Comparison of ENCODE assay signal across 9 mouse cellular contexts in genomic region chr19:46587823-46588508, GRCm38 (mm10). TPM values are rescaled to one million over a fixed set of nuclear protein-coding genes. Genes with fewer than 3 reads are reported as not detected.
DNase-seq lines count a peak whose midpoint lies in the region; ATAC-seq and TF ChIP-seq lines count a peak whose summit lies in the region.
"Had no signal": no experiment of that assay in that cellular context is flagged by ENCODE, and none has a peak within 500 bp of the region (broad histone marks: within the 10 kb centered on the region; RNA-seq: fewer than 3 reads in every experiment).

No protein-coding gene starts in this region.

- no peaks in the 10 kb centered on the region for H3K9me3 ChIP-seq in ES-Bruce4 (replicated peaks; ENCODE audit: control insufficient read depth, insufficient read depth, low read length, poor library complexity, severe bottlenecking)
- no peaks in the 10 kb centered on the region for H3K9me3 ChIP-seq in forebrain, embryonic 14.5 days (replicated peaks; ENCODE audit: control insufficient read depth, low read length)
- no peaks in the 10 kb centered on the region for H3K9me3 ChIP-seq in lung, postnatal 0 days (ENCODE audit: low read length)
- H3K9me3 ChIP-seq: heart, embryonic 13.5 days had no signal

- no peak overlapping the region for H3K4me2 ChIP-seq in forebrain, embryonic 14.5 days (ENCODE audit: low read length)
- H3K4me2 ChIP-seq in lung, postnatal 0 days (replicated peaks; ENCODE audit: low read depth, low read length): no peak overlapping the region
- H3K4me2 ChIP-seq: heart, embryonic 13.5 days had no signal

- ATAC-seq in forebrain, embryonic 14.5 days: peak; percentile 52; the same call in 1 of the 2 replicates
- peak; percentile 81 for ATAC-seq in lung, postnatal 0 days

- no peak for TF ChIP-seq POLR2A in ES-Bruce4 (IDR thresholded peaks at IDR 0.05; ENCODE audit: insufficient read depth, low read length)

- TF ChIP-seq CTCF in ES-Bruce4 (IDR thresholded peaks at IDR 0.05; ENCODE audit: low read depth, low read length): peak; percentile 97
- TF ChIP-seq CTCF in lung, postnatal 0 days (IDR thresholded peaks at IDR 0.05): peak; percentile 98

- peak; percentile 77 for DNase-seq in c-Kit-positive CD71-positive TER-119-positive erythroid progenitor cells, embryonic 14.5 days (ENCODE audit: low spot score)
- peak; percentile 91 for DNase-seq in forebrain, embryonic 14.5 days (ENCODE audit: low spot score)
- peak; percentile 94 for DNase-seq in heart, postnatal 4 days
- peak; percentile 79 for DNase-seq in layer of hippocampus, adult 9-11 months
- peak; percentile 87 for DNase-seq in lung, postnatal 0 days (ENCODE audit: low spot score)
- DNase-seq in ovary, postnatal 14 days (ENCODE audit: low spot score): peak; percentile 89
- DNase-seq in thymus, postnatal 0 days (ENCODE audit: low spot score): peak; percentile 77

- H3K27me3 ChIP-seq in ES-Bruce4 (ENCODE audit: control insufficient read depth, insufficient read depth, low read length, poor library complexity, severe bottlenecking): no peaks in the 10 kb centered on the region
- no peaks in the 10 kb centered on the region for H3K27me3 ChIP-seq in forebrain, embryonic 14.5 days (replicated peaks; ENCODE audit: control insufficient read depth, insufficient read depth, low read length)
- no peaks in the 10 kb centered on the region for H3K27me3 ChIP-seq in lung, postnatal 0 days (replicated peaks; ENCODE audit: insufficient read depth, low read length)
- H3K27me3 ChIP-seq: heart, embryonic 13.5 days had no signal

- no peaks in the 10 kb centered on the region for H3K36me3 ChIP-seq in ES-Bruce4 (ENCODE audit: control insufficient read depth, insufficient read depth, low read length, poor library complexity, severe bottlenecking)
- H3K36me3 ChIP-seq in forebrain, embryonic 14.5 days (ENCODE audit: control insufficient read depth, insufficient read depth, low read length): peaks cover 25% of the 10 kb centered on the region
- H3K36me3 ChIP-seq in lung, postnatal 0 days (ENCODE audit: insufficient read depth, low read length): no peaks in the 10 kb centered on the region

- H3K4me3 ChIP-seq in ES-Bruce4 (ENCODE audit: low read depth, low read length): no peak overlapping the region
- no peak overlapping the region for H3K4me3 ChIP-seq in forebrain, embryonic 14.5 days (ENCODE audit: low read depth, low read length)
- no peak overlapping the region for H3K4me3 ChIP-seq in lung, postnatal 0 days (ENCODE audit: low read depth, low read length)
- H3K4me3 ChIP-seq: heart, embryonic 13.5 days had no signal

- no peak for TF ChIP-seq EP300 in ES-Bruce4 (IDR thresholded peaks at IDR 0.05; ENCODE audit: insufficient read depth, low read depth, low read length)
- no peak for TF ChIP-seq EP300 in lung, postnatal 0 days (IDR thresholded peaks at IDR 0.05)

- no peak overlapping the region for H3K9ac ChIP-seq in ES-Bruce4 (ENCODE audit: low read depth, poor library complexity, severe bottlenecking)
- no peak overlapping the region for H3K9ac ChIP-seq in forebrain, embryonic 14.5 days (ENCODE audit: low read length)
- H3K9ac ChIP-seq in lung, postnatal 0 days (replicated peaks; ENCODE audit: low read depth): no peak overlapping the region
- H3K9ac ChIP-seq: heart, embryonic 13.5 days had no signal

- WGBS in forebrain, embryonic 14.5 days: 63% methylated on average over 13 of the region's 13 CpGs
- WGBS in lung, postnatal 0 days: 54% methylated on average over 13 of the region's 13 CpGs

- H3K27ac ChIP-seq in ES-Bruce4 (ENCODE audit: insufficient read depth, low read length): no peak overlapping the region
- 0 out of 2 replicates have a peak overlapping the region, but pooled peaks have one; percentile 6 for H3K27ac ChIP-seq in forebrain, embryonic 14.5 days (ENCODE audit: low read depth, low read length)
- no peak overlapping the region for H3K27ac ChIP-seq in lung, postnatal 0 days (ENCODE audit: low read length)
- H3K27ac ChIP-seq: heart, embryonic 13.5 days had no signal

- peaks cover 2% of the 10 kb centered on the region for H3K4me1 ChIP-seq in ES-Bruce4 (ENCODE audit: control insufficient read depth, insufficient read depth, low read length)
- no peaks in the 10 kb centered on the region for H3K4me1 ChIP-seq in forebrain, embryonic 14.5 days (ENCODE audit: control insufficient read depth, insufficient read depth, low read length)
- H3K4me1 ChIP-seq in lung, postnatal 0 days (ENCODE audit: insufficient read depth, low read depth, low read length): no peaks in the 10 kb centered on the region
- H3K4me1 ChIP-seq: heart, embryonic 13.5 days had no signal

RNA-seq across cellular contexts. Expression of gene Wbp1l, which starts 10.9 kb away (rescaled TPM):
- polyA plus RNA-seq in ES-Bruce4 (2011; ENCODE audit: insufficient read depth, insufficient read length, low read depth, missing spikeins): 24.5 and 25.5 TPM in 2 replicates
- 23.6 and 25.5 TPM in 2 replicates for polyA plus RNA-seq in forebrain, embryonic 14.5 days (2014; fragmentation: Nextera tagmentation; extraction: Ambion mirVana)
- 10 to 100 TPM; 60.5 to 61.2 TPM for total RNA-seq in heart, postnatal 4 days (2021)
- 34.6 and 37.4 TPM in 2 replicates for polyA plus RNA-seq in lung, postnatal 0 days (2015; fragmentation: Nextera tagmentation; extraction: Ambion mirVana)
- polyA plus RNA-seq in thymus, postnatal 0 days (2015; fragmentation: Nextera tagmentation; extraction: Ambion mirVana): 29.9 and 37.8 TPM in 2 replicates

RNA-seq across cellular contexts. Expression of gene Sfxn2, which starts 14.8 kb away (rescaled TPM):
- polyA plus RNA-seq in ES-Bruce4 (2011; ENCODE audit: insufficient read depth, insufficient read length, low read depth, missing spikeins): 6.0 and 7.3 TPM in 2 replicates
- polyA plus RNA-seq in forebrain, embryonic 14.5 days (2014; fragmentation: Nextera tagmentation; extraction: Ambion mirVana): 6.8 and 8.0 TPM in 2 replicates
- total RNA-seq in heart, postnatal 4 days (2021): 1 to 10 TPM; 4.6 to 6.4 TPM
- 18.4 and 19.6 TPM in 2 replicates for polyA plus RNA-seq in lung, postnatal 0 days (2015; fragmentation: Nextera tagmentation; extraction: Ambion mirVana)
- polyA plus RNA-seq in thymus, postnatal 0 days (2015; fragmentation: Nextera tagmentation; extraction: Ambion mirVana): 13.9 and 16.9 TPM in 2 replicates

RNA-seq across cellular contexts. Expression of gene Arl3, which starts 15.0 kb away (rescaled TPM):
- 91.4 and 95.8 TPM in 2 replicates for polyA plus RNA-seq in ES-Bruce4 (2011; ENCODE audit: insufficient read depth, insufficient read length, low read depth, missing spikeins)
- 159 and 164 TPM in 2 replicates for polyA plus RNA-seq in forebrain, embryonic 14.5 days (2014; fragmentation: Nextera tagmentation; extraction: Ambion mirVana)
- 10 to 100 TPM; 29.6 to 31.1 TPM for total RNA-seq in heart, postnatal 4 days (2021)
- polyA plus RNA-seq in lung, postnatal 0 days (2015; fragmentation: Nextera tagmentation; extraction: Ambion mirVana): 52.6 and 70.9 TPM in 2 replicates
- polyA plus RNA-seq in thymus, postnatal 0 days (2015; fragmentation: Nextera tagmentation; extraction: Ambion mirVana): 47.5 and 52.3 TPM in 2 replicates
